Mouse (Mus musculus) layer of hippocampus, postnatal 36 days (tissue): ENCODE measurements around the gene Atp2c2. TPM values are rescaled to one million over a fixed set of nuclear protein-coding genes. Genes with fewer than 3 reads are reported as not detected.
A peak's percentile ranks its signal among the peaks of the same experiment; 100 is the strongest.

Experiments used
- DNase-seq, 2 experiments: peaks; one replicate each; pipeline ENCODE4 v3.0.0; 2022
- total RNA-seq, 2 experiments: library from RNA; stranded (reverse); gene quantifications; 2 replicates each; pipeline ENCODE4 v1.2.3; 2021

The Atp2c2 gene
- total RNA-seq, 2 experiments from 2014 or later = 1.5 to 1.6 TPM

DNA sequence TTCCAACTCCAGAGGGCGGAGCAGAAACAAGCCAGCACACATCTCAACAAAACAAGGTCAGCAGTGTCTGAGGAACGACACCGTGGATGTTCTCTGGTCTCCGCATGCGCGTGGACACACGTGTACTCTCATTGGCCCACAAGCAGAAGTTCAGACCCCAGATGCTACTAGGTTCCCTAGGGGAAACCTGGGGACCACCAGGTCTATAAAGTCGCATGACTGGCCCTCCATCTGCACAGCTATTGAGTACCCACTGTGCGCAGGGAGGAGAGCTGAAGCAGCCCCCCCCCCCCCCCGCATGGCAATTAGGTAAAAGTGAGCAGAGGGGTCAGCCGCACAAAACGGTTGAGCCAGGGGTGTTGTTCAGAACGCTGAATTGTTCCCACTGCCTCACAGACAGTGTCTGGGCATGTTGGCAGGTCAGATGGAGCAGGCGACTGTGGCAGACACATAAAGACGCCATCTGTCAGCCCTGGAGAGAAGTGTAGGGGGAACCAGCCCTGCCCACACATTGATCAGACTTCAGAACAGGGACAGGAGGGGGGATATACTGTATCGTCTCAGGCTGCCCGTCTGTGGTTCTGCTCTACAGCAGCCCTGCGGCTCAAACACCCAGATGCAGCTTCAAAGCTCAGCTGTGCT, 86.1 kb downstream of the Atp2c2 start:
- DNase-seq = peak; percentile 55 to 61

DNA sequence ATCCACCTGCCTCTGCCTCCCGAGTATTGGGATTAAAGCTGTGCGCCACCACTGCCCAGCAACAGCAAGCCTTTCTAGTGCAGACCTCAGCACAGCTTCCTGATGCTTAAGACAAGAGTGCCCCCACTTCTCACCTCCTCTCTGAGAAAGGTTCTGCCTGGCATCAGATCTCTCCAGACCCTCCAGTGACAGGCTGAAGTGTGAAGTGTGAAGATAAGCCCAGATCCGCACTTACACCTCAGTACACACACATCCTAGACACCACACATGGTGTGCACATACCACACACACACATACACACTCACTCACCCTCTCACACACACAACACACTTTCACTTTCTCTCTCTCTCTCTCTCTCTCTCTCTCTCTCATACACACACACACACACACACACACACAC, 87.1 kb downstream of the Atp2c2 start:
- DNase-seq = no peak

DNA sequence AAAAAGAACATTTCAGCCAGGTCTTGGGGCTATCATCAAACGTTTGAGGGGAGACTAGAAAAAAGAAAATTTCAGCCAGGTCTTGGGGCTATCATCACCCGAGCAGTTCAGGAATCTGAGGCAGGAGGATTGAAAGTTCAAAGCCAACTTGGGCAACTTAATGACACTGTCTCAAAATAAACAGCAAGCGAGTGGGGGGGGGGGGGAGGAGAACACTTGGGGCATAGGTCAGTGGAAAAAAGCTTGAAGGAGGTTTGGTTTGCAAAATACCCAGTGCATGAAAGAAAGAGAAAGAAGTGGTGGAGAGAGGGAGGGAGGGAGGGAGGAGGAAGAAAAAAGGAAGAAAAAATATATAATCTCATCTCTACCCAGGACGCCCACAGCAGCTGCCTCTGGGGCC, 87.5 kb downstream of the Atp2c2 start:
- DNase-seq = no peak

DNA sequence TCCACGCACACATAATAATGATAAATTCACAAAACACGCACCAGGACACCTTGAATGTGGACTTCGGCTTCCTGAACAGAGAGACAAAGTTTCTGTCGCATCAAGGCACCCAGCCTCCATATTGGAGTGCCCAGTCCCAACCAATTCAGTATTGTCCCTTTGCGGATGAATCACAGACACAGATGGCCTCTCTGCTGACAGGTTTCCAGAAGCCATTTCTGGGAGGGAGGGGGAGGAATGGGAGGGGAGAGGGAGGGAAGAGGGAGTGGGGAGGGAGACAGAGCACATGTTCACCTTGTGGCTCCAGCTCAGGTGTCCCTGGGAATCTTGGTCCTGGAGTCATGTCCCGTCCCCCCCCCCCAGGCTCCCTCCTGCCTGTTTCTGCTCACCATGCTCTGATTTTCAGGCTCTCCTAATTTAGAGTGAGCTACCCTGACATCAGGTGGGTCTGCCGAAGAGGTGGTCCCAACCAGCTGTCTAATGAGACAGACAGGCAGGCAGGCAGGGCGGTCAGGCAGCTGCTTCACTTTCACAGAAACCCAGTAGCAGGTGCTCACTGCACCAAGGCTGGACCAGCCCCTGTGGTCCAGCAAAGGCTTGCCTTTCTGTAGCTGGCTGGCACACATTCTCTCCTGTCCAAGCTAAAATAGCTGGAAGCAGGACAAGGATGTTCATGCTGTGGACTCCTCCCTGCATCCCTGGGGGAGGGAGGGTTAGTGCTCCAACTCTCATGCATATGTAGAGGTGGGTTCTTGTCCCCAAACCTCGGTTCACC, 89.0 kb downstream of the Atp2c2 start:
- DNase-seq = no peak

DNA sequence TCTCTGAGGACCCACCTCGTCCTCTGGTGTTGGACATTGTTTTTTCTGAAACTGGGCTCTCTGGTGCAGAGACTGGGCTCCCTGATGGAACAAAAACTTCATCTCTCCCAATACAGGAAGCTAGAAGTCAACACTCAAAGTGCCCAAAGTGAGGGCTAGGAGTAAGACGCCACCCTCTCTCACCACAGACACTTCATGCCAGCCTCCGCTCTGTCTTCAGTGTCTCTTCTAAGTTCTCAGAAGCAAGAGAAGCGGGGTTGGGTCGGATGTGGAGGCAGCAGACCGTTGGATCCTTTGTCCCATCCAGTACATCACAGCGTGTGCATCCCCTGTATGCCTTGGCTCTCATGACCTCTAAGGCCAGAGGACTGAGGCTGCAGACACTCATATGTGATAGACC, 89.8 kb downstream of the Atp2c2 start:
- no peak for DNase-seq

DNA sequence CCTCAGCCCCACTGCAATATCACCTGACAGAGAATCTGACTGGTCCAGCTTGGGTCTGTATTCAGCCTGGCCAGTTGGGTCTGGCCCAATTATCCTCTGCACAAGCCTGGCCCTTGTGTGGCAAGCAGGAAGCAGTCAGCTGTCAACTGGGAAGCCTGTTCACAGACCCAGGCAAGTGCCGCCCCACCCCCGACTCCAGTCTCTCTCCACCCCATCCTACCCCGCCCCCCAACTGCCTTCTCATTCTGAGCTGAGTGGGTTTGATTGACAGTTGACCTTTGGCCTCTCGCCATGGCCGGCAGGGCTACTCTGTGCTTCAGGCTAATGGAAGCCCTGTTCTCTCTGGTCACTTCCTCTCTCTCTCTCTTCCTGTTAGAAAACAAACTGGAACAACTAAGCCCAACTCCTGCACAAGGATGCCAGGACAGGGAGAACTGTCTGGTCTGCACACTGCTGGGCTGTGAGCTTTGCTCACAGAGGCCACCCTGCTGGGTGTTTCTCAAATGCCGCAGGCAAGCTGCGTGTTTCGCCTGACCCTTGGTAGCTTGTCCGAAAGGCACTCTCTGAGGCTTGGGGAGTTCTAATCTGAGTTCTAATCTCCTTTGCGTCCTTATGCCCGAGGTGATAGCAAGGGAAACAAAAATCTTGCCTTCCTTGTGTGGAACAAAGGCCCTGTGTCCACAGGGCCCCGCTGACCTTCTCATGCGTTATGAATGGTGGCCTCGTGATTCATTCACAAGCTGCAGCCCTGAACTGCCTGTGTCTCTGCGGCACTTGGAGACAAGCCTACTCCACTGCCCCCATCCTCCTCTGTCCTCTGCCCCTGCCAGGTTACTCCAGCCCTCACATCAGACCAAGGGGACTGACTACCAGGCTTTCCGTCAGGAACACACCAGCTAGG, 92.2 kb downstream of the Atp2c2 start:
- no peak for DNase-seq

DNA sequence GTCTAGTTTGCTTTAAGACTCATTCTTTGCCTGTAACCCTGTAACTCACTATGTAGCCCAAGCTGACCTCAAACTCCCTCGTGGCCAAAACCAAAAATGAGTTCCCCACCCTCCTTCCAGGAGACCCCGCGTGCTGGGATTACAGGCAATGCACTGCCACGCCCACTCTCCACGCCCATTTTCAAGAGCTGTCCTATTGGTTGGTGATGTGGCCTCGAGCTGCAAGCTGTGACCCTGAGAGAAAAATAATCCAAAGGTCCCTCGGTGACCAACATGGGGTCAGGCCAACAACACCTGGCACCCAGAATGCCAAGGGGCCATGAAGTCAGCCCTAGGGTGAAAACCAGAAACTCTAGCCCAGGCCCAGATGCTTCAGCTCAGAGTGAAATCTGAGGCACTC, 94.9 kb downstream of the Atp2c2 start:
- DNase-seq = no peak

DNA sequence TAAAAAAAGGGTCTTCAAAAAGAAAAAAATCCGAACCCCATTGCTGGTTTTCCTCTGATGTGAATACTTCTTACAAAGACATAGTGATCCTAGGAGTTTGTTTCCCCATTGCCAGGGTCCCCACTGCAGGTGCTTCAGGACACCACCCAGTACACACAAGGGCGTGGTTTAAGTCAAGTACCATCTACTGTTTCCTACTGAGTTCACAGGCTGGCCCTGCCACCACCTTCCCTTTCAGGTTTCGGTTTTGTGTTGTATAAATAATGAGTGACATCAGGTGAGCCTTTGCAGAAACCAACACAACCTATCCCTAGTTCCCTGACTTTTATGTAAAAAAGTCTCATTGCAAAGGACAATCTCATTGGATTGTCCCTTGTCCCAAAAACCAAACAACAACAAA, 95.8 kb downstream of the Atp2c2 start:
- DNase-seq = no peak

DNA sequence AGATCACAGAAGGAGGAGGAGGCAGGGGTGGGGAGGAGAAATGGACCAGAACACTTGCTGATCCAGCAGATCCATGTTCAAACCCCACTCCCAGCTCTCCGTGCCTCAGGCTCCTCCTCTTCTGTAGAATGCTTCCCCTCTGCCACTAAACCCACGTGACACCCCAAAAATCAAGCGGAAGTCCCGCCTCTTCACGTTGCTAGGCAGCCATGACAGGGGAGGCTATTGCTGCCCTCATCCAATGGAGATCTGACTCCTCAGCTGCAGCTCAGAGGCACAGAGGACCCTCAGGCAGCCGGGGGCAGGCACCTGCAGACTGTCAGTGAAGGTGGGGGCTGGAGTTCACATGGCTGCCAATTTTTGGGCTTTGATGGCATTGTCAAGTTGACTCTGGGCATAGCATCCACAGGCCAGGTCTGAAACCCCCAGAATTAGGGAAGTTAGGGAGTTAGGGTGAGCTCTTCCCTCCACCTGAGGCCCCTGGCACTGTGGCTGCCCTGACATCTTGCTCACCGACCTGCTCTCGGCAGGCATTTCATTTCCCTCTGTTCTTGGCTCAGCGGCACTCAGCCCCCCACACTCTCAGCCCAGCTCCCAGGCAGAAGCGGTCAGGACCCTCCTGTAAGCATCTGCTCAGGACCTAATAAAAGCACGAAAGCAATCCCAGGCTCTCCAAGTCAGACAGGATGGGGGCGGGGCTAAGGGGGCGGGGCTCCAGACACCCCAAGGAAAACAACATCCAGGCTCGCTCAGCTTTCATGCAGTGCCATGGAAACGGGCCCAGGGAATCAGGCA, 98.6 kb downstream of the Atp2c2 start:
- peak; percentile 59 to 64 for DNase-seq

DNA sequence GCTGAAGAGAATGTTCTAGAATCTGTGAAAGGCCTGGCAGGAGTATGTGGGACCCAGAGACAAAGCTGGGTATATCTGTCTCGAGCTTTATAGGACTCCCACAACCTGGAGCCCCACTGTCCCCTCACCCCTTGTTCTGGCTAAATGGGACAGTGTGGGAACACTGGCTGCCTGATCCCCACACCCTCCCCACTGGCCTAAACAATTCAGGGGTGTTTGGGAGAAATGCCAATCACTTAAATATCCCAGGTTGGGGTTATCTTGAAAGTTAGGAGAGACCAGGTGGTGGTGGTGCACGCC, 99.1 kb downstream of the Atp2c2 start:
- DNase-seq = peak; percentile 44 to 55

DNA sequence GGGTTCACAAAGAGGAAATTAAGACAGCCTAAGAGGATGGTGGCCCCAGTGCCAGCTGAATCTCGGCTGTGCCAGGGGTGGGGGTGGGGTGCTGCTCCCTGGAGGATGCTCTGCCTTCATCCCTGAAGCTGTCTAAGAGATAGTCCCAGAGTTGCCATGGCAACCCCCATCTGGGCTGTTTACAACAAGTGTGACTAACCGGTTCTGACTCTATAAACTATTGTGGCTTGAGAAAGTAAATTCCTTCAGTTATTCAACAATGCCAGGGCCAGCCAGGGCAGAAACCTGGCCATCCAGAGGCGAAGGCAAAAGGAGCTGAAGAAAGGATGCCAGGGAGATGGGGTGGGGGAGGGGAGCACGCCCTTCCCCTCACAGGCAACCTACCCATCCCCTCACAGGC, 101.4 kb downstream of the Atp2c2 start:
- DNase-seq = no peak

DNA sequence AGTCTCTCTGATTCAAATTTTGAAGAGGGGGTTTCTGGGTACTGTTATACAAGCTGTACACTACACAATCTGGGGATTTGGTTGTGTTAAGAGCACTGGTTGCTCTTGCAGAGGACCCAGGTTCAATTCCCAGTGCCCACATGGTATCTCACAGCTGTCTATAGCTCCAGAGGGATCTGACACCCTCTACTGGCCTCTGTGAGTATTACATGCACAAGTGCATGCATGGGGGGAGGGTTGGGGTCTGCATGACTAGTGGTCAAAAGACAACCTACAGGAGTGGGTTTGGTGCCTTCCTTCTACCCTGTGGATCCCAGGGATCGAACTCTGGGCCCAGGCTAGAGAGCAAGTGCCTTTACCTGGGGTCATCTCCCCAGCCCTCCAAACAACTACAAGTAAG, 102.8 kb downstream of the Atp2c2 start:
- no peak for DNase-seq

DNA sequence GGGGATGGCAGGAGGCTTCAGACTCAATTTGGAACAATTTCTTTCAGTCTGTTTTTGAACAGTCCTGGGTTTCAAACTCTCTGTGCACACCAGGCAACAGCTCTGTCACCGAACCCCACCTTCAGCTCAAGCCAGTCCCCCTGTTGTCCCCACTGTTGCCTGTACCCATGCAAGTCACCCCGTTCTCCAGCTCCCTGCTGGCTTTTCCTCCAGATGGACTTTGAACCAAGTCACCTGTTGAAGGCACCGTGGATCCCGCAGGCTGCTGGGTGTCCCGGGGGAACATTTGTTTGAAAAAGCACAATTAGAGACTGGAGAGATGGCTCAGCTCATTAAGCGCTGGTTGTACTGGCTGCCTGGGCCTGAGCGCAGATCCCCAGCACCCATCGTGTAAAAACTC, 105.5 kb downstream of the Atp2c2 start:
- DNase-seq = no peak

DNA sequence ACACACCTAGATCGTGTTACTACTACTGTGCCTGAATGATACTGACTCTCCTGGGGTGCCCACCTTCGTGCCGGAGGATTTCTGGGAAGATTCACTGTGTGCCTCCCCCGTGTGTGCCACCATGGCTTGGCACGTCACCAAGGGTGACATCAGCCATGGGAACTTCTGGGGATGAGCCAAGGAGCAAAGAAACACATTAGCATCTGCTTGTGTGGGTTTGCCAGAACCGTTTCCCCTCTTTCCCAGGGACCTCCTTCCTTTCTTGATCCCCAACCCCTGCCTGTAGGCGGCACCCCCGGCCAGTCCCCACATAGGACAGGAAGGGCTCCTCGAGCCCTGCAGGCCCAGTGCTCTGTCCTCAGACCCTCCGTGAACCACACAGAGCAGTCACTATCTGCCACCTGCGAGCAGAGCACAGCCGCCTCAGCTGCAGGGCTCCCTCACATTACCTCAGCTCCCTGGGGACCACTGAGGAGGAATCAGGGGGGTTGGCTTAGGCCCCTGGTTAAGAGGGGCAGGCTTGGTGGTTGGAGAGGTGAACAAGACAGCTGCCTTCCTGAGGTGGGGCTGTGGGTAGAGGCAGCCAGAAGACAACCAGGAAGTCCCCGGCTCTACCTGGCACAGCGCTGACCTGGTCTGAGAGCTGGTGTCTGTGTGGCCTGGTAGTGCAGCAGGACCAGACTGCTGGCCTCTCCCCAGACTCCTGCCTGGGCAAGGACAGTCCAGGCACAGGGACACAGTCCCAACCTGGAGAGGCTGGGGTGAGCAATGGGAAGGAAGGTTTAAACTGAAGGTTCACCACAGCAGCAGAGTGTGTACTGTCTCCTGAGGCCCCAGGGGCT, 106.8 kb downstream of the Atp2c2 start:
- DNase-seq = peak; percentile 80 to 83

Other genes starting within 250 kb of the Atp2c2 start
- gene Slc38a8, start 198.3 kb upstream of the Atp2c2 start, total RNA-seq = not detected
- 10 to 100 TPM; 70.3 to 74.6 TPM for gene Mbtps1, start 141.3 kb upstream of the Atp2c2 start, total RNA-seq
- gene Hsdl1, start 124.8 kb upstream of the Atp2c2 start, total RNA-seq = 10 to 100 TPM; 39.8 to 42.0 TPM
- gene Dnaaf1, start 124.8 kb upstream of the Atp2c2 start, total RNA-seq = under 1 TPM; 0.12 to 0.18 TPM
- gene Taf1c, start 94.8 kb upstream of the Atp2c2 start, total RNA-seq = 10 to 100 TPM; 11.5 to 11.7 TPM
- under 1 TPM in 1 of 2 experiments, not detected in 1; 0.46 TPM for gene Adad2, start 87.3 kb upstream of the Atp2c2 start, total RNA-seq
- gene Kcng4, start 64.3 kb upstream of the Atp2c2 start, total RNA-seq = 1 to 10 TPM; 3.6 to 3.7 TPM
- 1 to 10 TPM; 7.8 to 9.2 TPM for gene Wfdc1, start 33.6 kb upstream of the Atp2c2 start, total RNA-seq
- 10 to 100 TPM; 15.7 to 18.7 TPM for gene Tldc1, start 78.4 kb downstream of the Atp2c2 start, total RNA-seq
- 100 to 1,000 TPM; 129 to 137 TPM for gene Cotl1, start 140.5 kb downstream of the Atp2c2 start, total RNA-seq
- 1 to 10 TPM; 7.1 to 8.3 TPM for gene Klhl36, start 162.3 kb downstream of the Atp2c2 start, total RNA-seq
- gene Usp10, start 210.4 kb downstream of the Atp2c2 start, total RNA-seq = 10 to 100 TPM; 86.6 to 95.8 TPM
- gene Gm20388, start 210.8 kb downstream of the Atp2c2 start, total RNA-seq = 10 to 100 TPM in 1 of 2 experiments, not detected in 1; 12.7 TPM